Mouse (Mus musculus) urinary bladder, postnatal 14 days (tissue): ENCODE results near the gene Cux1.
A peak's percentile ranks its signal among the peaks of the same experiment; 100 is the strongest.

ENCODE experiments used
- DNase-seq: peaks from one replicate; pipeline ENCODE4 v3.0.0; 2021; ENCODE audit warnings: low spot score

Cux1 gene

DNA sequence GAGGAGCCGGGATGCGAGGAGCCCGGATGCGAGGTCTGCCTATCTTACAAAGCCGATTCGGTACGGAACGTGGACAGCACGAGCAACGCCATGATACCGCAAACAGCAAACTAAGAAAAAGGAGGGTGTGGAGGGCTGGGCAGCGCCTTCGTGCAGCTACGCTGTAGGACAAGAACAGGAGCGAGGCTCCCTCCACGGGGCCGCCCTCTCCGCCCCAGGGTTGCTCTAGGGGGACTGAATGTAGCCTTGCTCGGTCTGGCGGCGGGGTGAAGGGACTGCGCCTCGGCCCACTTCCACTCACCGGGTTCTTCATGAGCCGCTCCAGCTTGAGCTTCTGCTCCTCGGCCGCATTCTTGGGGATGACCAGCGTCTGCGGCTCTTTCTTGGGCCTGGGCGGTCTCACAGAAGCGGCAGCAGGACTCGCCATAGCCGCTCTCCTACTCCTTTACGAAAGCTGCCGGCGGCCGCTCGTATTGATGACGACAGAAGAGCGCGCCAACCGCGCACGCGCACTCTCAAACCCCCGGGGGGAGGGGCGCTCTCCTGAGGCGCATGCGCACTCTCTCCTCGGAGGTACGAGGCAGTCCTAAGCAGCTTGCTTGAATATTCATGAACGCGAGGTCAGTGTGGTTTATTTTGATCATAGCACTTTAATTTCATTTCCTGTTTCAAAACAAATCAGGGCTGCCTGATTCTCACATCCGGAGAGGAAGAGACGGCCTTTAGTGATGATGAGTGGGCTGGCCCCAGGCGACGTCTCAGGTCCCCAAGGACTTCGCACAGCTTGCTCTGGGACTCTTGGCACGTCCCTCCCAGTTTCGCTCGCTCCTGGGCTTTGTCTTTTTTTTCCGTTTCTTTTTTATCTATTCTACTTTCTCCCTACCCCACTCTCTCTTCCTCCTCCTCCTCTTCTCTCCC is 368.6 kb downstream of the Cux1 start, which contains the start of gene Prkrip1:
Gene Prkrip1 (minus strand): TSS at position 490 of the 918 bp plus-strand sequence.
- DNase-seq, result peak; percentile 91
